Mouse (Mus musculus) thymus, postnatal 14 days (tissue): ENCODE data around the gene Mup8.
"Not testable (repeated sequence)": the region's sequence is repeated elsewhere in the genome, so short reads cannot be mapped to it uniquely, and the experiment has no call there.

ENCODE experiments used
- DNase-seq: peaks from one replicate; pipeline ENCODE4 v3.0.0; 2021

Gene Mup8

DNA sequence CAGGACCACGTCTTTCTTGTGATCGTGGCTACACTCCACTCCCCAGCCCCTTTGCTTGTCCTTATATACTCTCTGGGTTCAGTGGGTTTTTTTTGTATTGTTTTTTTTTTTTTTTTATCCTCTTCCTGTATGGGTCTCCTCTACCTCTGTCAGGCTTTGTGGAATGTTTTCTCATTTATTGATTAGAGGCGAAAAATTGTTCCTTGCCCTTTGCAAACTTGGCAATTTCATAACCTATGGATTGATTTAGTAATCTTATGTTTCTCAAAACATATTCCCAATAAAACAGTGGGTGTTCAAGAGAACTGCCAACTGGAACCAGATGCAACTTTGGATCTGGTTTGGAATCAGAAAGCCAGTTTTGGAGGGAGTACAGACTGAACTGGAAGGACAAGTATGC, at the start of gene Mup8:
Mup8 (minus strand) TSS at position 101 of the 400 bp plus-strand sequence.
- not testable (repeated sequence) for DNase-seq

DNA sequence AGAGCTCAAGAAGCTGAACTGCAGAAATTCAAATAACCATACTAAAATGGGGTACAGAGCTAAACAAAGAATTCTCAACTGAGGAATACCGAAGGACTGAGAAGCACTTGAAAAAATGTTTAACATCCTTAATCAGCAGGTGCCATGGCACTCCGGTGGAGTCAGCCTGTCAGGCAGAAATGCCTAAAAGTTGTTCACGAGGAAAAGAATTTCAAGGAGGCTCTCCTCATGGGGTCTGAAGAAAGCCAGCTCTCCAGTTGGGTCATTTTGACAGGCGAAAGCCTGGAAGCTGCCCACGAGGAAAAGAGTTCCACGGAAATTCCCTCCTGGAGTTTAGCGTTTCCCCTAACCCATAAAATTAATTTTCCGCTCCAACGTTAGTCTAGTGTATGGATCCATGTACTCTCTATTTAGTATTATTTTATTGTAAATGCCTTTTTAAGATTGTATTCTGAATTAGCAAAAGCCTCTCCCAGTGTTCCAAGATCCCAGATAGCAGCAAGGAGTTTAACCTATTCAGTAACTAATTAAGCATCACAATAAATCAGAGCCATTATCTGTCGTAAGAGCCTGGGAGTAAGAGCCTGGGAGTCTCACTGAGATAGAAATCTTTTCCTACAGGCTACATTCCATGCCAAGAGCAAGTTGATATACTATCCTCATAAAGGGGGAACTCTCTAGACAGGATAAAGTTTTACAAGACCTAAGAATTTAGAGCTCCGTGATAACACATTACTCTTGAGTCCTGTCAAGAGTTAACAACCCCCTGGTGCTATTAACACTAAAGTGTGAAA, 43.8 kb upstream of the Mup8 start:
- DNase-seq: not testable (repeated sequence)

GRCm38 (mm10) chr4:60262706-60263105, 40.3 kb upstream of the Mup8 start:
- not testable (repeated sequence) for DNase-seq
